Mouse (Mus musculus) small intestine, adult 2 months (tissue): ENCODE results near the gene Paqr4.

Experiments used
- CTCF ChIP-seq: fragments of 200-500 bp; IDR thresholded peaks from 2 replicates; pipeline ENCODE4 v1.5.1; 2012; ENCODE audit warnings: low read depth, mild to moderate bottlenecking, control low read depth, inconsistent platforms, low read length, moderate library complexity, mixed read lengths; ENCODE audit not compliant: insufficient replicate concordance, insufficient read length; ENCODE audit errors: extremely low read depth
- POLR2A ChIP-seq: fragments of 200-500 bp; IDR thresholded peaks from 2 replicates; pipeline ENCODE4 v1.6.1; 2012; ENCODE audit warnings: low read depth, mild to moderate bottlenecking, control low read depth, inconsistent platforms, low read length, moderate library complexity

GRCm38 (mm10) chr17:23788973-23789372, 48.3 kb upstream of the Paqr4 start:
- TF ChIP-seq CTCF (no peak), POLR2A (no peak)
